Mouse (Mus musculus) embryonic fibroblast, embryonic 13.5 days (primary cell): ENCODE measurements around the gene Camta1.

Experiments used
- CTCF ChIP-seq: IDR thresholded peaks from 2 replicates; pipeline ENCODE4 v1.5.1; 2011; ENCODE audit warnings: mild to moderate bottlenecking, control low read depth, low read length, moderate library complexity, borderline replicate concordance; ENCODE audit not compliant: insufficient read depth
- POLR2A ChIP-seq: IDR thresholded peaks from 2 replicates; pipeline ENCODE4 v1.6.1; 2011; ENCODE audit warnings: low read depth, mild to moderate bottlenecking, control low read depth, low read length, moderate library complexity

DNA sequence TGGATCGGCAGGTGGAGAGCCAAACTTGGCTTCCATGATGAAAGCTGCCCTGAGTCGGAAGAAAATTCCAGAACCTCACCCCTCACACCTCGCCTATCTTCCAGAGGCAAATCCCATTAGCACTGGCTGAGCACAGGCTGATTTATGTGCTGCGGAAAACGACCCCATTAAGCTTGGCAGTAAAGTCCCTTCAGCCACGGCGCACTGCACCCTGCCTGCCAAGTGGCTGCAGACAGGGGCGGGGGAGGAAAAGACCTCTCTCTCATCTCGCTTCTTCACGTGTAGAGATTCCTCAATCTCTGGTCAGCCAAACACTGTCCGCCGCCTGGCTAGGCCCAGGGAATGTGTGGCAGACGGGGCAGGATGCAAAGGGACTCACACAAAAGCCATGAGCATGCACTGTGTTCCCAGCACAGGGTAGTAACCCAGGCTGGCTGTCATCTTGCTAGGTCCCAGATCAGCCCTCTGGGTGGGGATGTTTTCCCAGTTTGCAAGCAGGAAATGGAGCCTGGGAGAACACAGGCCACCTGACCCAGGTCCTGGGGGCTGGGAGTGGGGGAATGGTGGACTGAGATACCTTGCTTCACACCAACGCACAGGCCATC, 494.6 kb downstream of the Camta1 start:
- TF ChIP-seq CTCF (no peak), POLR2A (no peak)
